Mouse (Mus musculus) Patski (cell line): ENCODE measurements around the gene Hmgcl. TPM values are rescaled to one million over a fixed set of nuclear protein-coding genes. Genes with fewer than 3 reads are reported as not detected.

ENCODE experiments used
- ATAC-seq: fragments of 100-300 bp; one replicate; pipeline ENCODE4 v1.8.0; 2021
- CTCF ChIA-PET: fragments of 350-600 bp; sonication (Branson Sonifier 250); formaldehyde crosslinking; loops from one replicate; lab custom pipeline; 2022; ENCODE audit warnings: inconsistent platforms; lab: Charles Lee
- POLR2A ChIA-PET: fragments of 350-600 bp; sonication (Branson Sonifier 250); formaldehyde crosslinking; loops from one replicate; lab custom pipeline; 2022; ENCODE audit warnings: antibody characterized with exemption, inconsistent platforms; lab: Charles Lee
- DNase-seq: peaks from one replicate; pipeline ENCODE4 v3.0.0-alpha.2; 2011; ENCODE audit warnings: low read depth, low spot score
- H3K27me3 ChIP-seq: fragments of 371-371 bp; one replicate; pipeline ENCODE4 v1.5.1; 2021
- CTCF ChIP-seq: fragments of 100-300 bp; IDR thresholded peaks from one replicate; pipeline ENCODE4 v1.5.1; 2021
- in situ Hi-C: fragments of 300-500 bp; cut with MboI; formaldehyde crosslinking; loops from 3 replicates; pipeline ENCODE4 v1.11.1; 2018; ENCODE audit warnings: low pct_unique_long_range_greater_than_20kb, mixed read lengths
- polyA plus RNA-seq: library from polyadenylated mRNA; unstranded; gene quantifications from one replicate; pipeline ENCODE4 v1.2.3, GENCODE M21; 2021

The Hmgcl gene
- 35.2 TPM for polyA plus RNA-seq

GRCm38 (mm10) chr4:135946278-135946658 lies at the start of gene Hmgcl:
Gene Hmgcl (plus strand): TSS chr4:135946448.
- CTCF ChIA-PET: no interaction called here
- ATAC-seq (peak; percentile 31), DNase-seq (no peak)
- H3K27me3 ChIP-seq: no peaks in the 10 kb centered on the region
- TF ChIP-seq CTCF: no peak
- POLR2A ChIA-PET: interaction anchor here (0.9 kb wide), 1 partner anchor 226 kb away, joined by 5 read pairs; the partner anchor contains the start of gene E2f2
- in situ Hi-C loops: loop anchor here (10.0 kb wide), 1 partner anchor 209 kb away; no protein-coding TSS in a partner anchor

GRCm38 (mm10) chr4:135898380-135899049 lies 47.7 kb upstream of the Hmgcl start:
- ATAC-seq (no peak), DNase-seq (no peak)
- ChIA-PET CTCF (interaction anchor here (0.5 to 2.4 kb wide), 2 partner anchors 9 to 22 kb away, joined by 3 to 8 read pairs; partner anchors contain the start of gene Fuca1), POLR2A (no interaction called here)
- H3K27me3 ChIP-seq: no peaks in the 10 kb centered on the region
- no peak for TF ChIP-seq CTCF
- in situ Hi-C loops: no loop called here

- POLR2A ChIA-PET: no interaction called here
- DNase-seq: no peak
- CTCF ChIA-PET: interaction anchor here (0.5 to 2.4 kb wide), 2 partner anchors 9 to 21 kb away, joined by 3 to 8 read pairs; partner anchors contain the start of gene Fuca1
- TF ChIP-seq CTCF: no peak
- no peak for ATAC-seq
- H3K27me3 ChIP-seq: no peaks in the 10 kb centered on the region
- in situ Hi-C loops: no loop called here
Observed at GRCm38 (mm10) chr4:135899050-135899448, 47.2 kb upstream of the Hmgcl start.

GRCm38 (mm10) chr4:135900008-135900407 lies 46.2 kb upstream of the Hmgcl start:
- in situ Hi-C loops: loop anchor here (25.0 kb wide), 1 partner anchor 388 kb away; no protein-coding TSS in a partner anchor
- ChIA-PET CTCF (no interaction called here), POLR2A (no interaction called here)
- no peak for TF ChIP-seq CTCF
- no peaks in the 10 kb centered on the region for H3K27me3 ChIP-seq
- ATAC-seq (no peak), DNase-seq (no peak)

- no peaks in the 10 kb centered on the region for H3K27me3 ChIP-seq
- ChIA-PET POLR2A (no interaction called here), CTCF (no interaction called here)
- in situ Hi-C loops: loop anchor here (25.0 kb wide), 1 partner anchor 390 kb away; no protein-coding TSS in a partner anchor
- DNase-seq (no peak), ATAC-seq (no peak)
- no peak for TF ChIP-seq CTCF
Observed at GRCm38 (mm10) chr4:135902606-135903242, 43.5 kb upstream of the Hmgcl start.

GRCm38 (mm10) chr4:135904810-135905209 lies 41.4 kb upstream of the Hmgcl start:
- no peak for ATAC-seq
- no peak for DNase-seq
- ChIA-PET POLR2A (no interaction called here), CTCF (interaction anchor here (1.3 kb wide), 1 partner anchor 10 kb away, joined by 3 read pairs; no protein-coding TSS in a partner anchor)
- TF ChIP-seq CTCF: no peak
- in situ Hi-C loops: loop anchor here (25.0 kb wide), 1 partner anchor 393 kb away; no protein-coding TSS in a partner anchor
- no peaks in the 10 kb centered on the region for H3K27me3 ChIP-seq

- CTCF ChIA-PET: interaction anchor here (1.5 kb wide), 1 partner anchor 14 kb away, joined by 5 read pairs; the partner anchor contains the start of gene Fuca1
- POLR2A ChIA-PET: interaction anchor here (0.5 kb wide), 1 partner anchor 207 kb away, joined by 3 read pairs; no protein-coding TSS in a partner anchor
- no peak for ATAC-seq
- TF ChIP-seq CTCF: no peak
- in situ Hi-C loops: loop anchor here (25.0 kb wide), 1 partner anchor 394 kb away; no protein-coding TSS in a partner anchor
- DNase-seq: no peak
- no peaks in the 10 kb centered on the region for H3K27me3 ChIP-seq
Observed at GRCm38 (mm10) chr4:135906633-135907032, 39.6 kb upstream of the Hmgcl start.

GRCm38 (mm10) chr4:135909326-135910066 lies 36.8 kb upstream of the Hmgcl start:
- in situ Hi-C loops: loop anchor here (25.0 kb wide), 1 partner anchor 397 kb away; no protein-coding TSS in a partner anchor
- no peak for DNase-seq
- no peaks in the 10 kb centered on the region for H3K27me3 ChIP-seq
- no peak for ATAC-seq
- CTCF ChIA-PET: no interaction called here
- no peak for TF ChIP-seq CTCF
- POLR2A ChIA-PET: no interaction called here

- TF ChIP-seq CTCF: no peak
- DNase-seq (no peak), ATAC-seq (no peak)
- H3K27me3 ChIP-seq: no peaks in the 10 kb centered on the region
- ChIA-PET CTCF (interaction anchor here (1.8 kb wide), 1 partner anchor 9 kb away, joined by 6 read pairs; the partner anchor contains the start of gene Fuca1), POLR2A (no interaction called here)
- in situ Hi-C loops: loop anchor here (25.0 kb wide), 1 partner anchor 399 kb away; no protein-coding TSS in a partner anchor
Observed at GRCm38 (mm10) chr4:135911531-135911930, 34.7 kb upstream of the Hmgcl start.

- TF ChIP-seq CTCF: no peak
- H3K27me3 ChIP-seq: no peaks in the 10 kb centered on the region
- DNase-seq (no peak), ATAC-seq (no peak)
- ChIA-PET CTCF (no interaction called here), POLR2A (no interaction called here)
- in situ Hi-C loops: loop anchor here (25.0 kb wide), 1 partner anchor 400 kb away; no protein-coding TSS in a partner anchor
Observed at GRCm38 (mm10) chr4:135912164-135912563, 34.1 kb upstream of the Hmgcl start.
